Mouse (Mus musculus): Measurements from ENCODE around the gene Sfxn1.

The Sfxn1 gene

DNA sequence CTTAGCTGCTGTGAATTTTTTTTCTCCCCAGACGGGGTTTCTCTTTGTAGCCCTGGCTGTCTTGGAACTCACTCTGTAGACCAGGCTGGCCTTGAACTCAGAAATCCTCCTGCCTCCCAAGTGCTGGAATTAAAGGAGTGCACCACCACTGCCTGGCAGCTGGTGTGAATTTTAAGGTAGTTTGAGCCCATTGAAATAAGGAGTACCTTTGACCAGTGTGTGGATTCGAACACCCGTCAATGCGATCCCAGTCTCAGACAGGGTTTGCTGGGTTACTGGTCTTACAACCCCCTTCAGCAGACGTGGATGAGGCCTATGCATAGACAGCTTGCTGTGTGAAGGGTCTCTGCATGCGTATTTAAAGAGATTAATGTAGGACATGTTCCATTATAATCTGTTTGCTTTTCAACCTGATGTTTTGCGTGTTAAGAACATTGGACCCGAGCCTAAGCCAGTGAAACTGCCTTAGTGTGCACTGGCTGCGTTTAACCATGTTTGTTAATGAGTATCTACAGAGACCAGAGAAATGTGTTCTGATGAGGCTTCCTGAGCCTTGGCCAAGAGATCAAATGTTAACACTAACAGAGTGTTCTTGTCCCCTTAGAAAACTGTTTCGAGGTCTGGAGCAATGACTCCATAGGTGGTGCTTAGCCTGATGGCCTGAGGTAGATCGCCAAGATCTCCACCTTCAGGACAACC is 5.2 kb downstream of the Sfxn1 start:
- no peak for ATAC-seq (ENCODE audit: insufficient number of reproducible peaks, low FRiP score, low TSS enrichment)

DNA sequence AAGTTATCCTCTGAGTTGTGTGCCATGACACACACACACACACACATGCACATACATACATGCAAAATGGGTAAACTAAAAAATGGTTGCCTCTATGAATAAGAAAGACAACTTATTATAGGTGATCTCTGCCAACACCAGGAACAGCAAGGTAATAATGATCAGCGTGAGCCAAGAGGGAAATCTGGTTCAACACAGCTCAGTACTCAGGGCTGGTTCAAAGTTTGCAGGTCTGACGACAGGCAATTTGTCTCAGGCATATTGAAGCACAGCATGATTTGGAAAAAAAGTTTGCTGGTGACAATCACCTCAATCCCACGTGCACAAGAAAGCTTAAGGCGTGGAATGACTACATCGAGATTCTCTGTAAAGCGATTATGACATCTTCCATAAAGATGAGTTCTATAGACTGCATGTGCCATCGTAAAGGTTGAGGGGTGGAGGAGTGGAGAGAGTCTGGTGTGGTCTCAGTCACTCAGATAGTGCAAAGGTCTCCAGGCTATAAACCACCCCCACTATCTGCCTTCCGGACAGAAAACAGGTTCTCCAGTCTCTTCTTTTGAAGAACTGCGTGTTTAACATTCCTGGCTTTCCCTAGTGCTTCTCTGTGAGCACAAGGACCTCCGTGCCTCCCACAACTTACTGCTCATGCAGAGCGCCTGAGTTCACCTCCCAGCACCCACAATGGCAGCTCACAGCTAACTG is 6.0 kb downstream of the Sfxn1 start:
- no peak for ATAC-seq (ENCODE audit: insufficient number of reproducible peaks, low FRiP score, low TSS enrichment)

DNA sequence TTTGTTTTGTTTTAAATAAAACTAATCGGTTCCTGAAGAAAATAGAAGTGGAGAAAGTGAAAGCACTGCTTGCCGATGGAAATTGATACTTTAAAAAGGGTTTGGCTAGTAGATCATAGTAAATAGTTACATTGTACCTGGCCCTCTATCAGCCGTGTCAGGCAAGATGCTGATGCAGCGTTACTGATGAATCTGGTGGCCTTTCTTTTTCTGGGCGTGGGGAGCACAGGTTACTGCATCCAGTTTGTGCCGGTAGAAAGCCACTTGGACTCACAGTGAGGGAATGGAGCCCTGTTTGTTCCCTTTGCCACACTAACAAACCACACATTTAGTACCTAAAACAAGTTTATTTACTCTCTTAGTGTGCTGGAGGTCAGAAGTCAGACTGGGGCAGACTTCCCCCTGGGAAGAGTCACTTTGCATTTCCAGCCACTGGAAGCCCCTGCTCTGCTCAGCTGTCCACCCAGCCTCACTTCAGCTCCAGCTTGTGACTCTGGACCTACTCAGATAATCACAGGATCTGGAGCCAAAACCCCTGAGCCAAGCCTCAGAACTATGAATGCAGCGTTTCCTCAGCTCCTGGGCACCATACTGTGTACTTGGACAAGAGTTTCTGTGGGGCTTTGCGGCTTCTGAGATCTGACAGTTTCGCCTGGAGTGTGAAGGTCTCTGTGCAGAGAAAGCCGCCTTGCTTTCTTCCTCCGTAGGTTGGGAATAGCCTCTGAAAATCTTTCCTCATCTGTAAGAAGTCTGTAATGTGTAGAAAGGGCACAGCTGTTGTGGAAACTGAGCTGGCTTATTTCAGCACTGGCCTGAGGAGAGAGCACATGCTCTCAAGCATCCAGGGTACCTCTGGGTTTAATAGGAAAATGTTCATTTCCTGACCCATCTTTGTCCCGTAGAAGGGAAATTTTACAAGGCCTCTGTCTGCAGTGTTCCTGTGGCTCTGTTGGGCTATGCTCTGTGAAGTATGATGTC is 8.4 kb downstream of the Sfxn1 start:
- ATAC-seq (ENCODE audit: insufficient number of reproducible peaks, low FRiP score, low TSS enrichment), result no peak

DNA sequence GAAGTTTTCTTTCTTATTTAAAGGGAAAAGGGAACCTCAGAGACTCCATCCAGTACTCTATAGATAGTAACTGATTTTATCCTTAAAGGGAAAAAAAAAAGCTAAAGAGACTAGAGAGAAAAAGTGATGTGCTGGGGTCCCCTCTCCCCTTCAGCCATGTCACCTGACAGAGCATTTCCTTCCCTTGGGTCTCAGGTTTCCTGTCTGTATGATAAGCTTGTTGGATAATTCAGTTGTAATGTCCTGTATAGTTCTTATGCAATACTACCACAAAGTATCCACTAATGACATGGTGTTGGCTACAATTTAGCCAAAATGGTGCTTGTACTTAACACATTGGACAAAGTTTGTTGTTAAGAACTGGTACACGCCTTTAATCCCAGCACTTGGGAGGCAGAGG is 9.1 kb downstream of the Sfxn1 start:
- ATAC-seq (ENCODE audit: insufficient number of reproducible peaks, low FRiP score, low TSS enrichment), result no peak

DNA sequence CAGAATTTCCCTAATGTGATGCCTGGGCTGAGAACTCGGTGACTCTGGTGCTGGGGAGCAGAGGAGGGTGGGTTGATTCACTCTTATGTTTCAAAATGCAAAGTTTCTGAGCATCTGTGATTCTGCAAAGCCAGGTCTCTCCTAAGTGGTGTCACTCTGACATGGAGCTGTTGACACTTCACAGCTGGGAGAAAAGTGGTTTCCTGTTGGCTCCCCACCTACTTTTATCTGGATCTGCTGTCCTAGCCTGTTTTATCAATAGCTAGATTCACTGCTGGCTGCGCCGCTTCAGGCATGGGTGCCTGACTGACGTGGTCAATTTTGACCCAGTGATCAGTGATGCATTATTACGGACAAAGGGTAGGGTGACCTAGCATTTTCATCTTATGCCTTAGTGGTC is 11.3 kb downstream of the Sfxn1 start:
- ATAC-seq (ENCODE audit: insufficient number of reproducible peaks, low FRiP score, low TSS enrichment), result no peak

DNA sequence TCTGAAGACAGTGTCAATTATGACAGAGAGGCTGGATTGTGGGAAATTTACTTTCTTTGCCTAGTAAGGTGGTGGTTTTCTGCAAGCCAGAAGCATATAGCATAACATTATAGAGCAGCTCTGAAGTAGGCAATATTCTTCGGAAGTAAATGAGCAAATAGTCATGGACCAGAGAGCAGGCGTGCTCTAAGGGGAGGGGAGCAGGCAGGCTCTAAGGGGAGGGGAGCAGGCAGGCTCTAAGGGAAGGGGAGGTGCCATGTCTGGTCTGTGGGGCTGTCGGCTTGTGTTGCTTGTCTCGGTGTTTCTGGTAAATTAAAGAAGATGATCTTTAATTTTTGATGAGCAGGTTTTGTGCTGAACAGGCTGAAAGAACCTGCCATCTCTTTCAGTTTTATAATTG is 12.5 kb downstream of the Sfxn1 start:
- no peak for ATAC-seq (ENCODE audit: insufficient number of reproducible peaks, low FRiP score, low TSS enrichment)

DNA sequence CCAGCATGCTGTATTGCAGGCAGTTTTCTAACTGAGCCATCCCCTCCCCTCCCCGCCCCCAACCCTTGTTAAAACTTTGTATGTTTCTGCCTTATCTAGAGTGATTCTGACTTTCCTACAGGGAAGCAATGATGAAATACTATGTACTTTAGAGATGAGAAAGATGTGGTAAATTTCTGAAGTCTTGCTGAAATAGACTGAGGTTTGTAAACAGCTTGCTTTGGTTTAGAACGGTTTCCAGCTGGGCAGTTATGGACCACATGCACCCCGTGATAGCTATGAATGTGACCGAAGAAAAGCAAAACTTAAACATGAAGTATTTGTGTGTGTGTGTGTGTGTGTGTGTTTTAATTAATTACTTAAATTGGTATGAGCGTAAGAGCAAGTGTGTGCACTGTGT is 13.2 kb downstream of the Sfxn1 start:
- ATAC-seq (ENCODE audit: insufficient number of reproducible peaks, low FRiP score, low TSS enrichment), result no peak

DNA sequence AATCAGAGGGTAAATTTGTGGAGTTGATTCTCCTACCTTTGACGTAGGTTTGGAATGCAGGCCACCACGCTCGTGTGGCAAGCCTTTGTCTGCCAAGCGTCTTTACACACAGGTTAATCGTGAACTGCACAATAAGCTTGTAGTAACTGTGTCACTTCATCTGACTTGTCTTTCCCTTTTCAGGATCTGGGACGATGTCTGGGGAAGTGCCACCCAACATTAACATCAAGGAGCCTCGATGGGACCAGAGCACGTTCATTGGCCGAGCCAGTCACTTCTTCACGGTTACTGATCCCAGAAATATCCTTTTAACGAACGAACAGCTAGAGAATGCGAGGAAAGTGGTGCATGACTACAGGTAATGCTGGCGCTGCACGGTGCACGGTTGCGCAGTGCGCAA is 13.6 kb downstream of the Sfxn1 start:
- ATAC-seq (ENCODE audit: insufficient number of reproducible peaks, low FRiP score, low TSS enrichment), result no peak

DNA sequence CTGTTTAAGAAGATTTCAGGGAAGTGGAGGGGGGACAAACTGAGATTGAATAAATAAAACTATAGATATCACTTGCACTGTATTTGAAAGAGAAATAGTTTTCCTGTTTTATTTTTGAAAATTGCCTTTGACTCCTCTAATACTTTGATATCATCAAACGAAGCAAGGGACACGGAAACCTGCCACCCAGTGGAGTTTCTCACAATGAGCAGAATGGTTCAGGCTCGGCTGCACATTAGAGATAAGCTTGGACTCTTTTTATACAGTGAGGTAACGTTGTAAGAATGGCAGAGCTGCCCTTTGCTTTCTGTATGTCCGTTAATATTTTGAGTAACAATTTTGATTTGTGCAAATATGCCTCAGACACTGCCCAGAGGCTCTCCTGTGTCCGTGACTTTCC is 20.1 kb downstream of the Sfxn1 start:
- no peak for ATAC-seq (ENCODE audit: insufficient number of reproducible peaks, low FRiP score, low TSS enrichment)

DNA sequence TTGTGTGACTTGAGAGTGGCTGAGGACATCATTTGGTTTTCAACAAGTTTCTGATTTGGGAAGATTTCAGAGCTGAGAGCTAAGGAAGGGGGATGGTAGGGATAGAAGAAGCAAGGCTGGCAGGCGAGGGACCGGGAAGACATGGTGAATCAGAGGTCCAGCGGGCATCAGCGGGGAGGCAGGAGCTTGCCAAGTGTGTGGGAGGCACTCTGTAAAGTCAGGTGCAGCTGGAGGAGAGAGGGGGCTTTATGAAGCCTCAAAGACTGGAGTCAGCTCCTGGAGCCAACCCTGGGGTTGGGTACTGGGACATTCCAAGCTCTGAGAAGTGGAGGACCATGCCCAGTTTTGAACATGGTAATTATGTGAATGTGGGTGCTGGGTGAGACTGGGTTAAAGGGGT is 22.7 kb downstream of the Sfxn1 start:
- no peak for ATAC-seq (ENCODE audit: insufficient number of reproducible peaks, low FRiP score, low TSS enrichment)

DNA sequence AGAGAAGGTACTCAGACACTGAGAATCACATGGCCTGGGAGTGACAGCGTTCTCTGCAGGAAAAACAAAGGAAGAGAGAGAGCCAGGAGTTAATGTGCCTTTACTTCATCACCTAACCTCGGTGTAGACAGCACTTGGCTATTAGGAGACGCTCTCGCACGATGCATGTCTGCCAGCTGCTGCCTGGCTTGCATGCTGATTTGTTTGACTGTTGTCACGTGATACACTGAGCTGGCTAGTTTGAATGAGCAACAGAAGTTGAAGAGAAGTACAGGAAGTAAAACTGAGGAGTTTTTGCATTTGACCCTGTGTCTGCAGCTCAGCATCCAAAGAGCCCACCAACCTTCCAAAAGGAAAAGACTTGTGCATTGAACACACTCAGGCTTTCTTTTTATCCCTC is 23.3 kb downstream of the Sfxn1 start:
- no peak for ATAC-seq (ENCODE audit: insufficient number of reproducible peaks, low FRiP score, low TSS enrichment)

DNA sequence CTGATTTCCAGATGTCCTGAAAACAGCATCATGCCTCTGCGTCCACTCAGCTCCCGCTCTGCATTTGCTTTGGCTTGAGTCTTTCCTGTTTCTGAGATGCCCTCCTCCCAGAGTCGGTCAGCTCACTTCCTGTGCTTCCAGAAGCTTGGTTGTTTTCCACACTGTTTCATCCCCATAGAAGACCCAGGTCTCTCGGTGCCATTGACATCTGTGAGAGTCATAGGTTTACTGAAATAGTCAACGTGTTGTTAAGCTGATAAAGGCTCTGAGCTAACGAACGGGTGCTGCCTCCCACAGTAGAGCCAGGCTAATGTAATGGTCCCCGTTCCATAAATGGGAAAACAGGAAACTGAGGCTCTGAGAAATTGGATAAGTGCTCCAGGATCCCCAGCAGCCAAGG is 24.1 kb downstream of the Sfxn1 start:
- no peak for ATAC-seq (ENCODE audit: insufficient number of reproducible peaks, low FRiP score, low TSS enrichment)

DNA sequence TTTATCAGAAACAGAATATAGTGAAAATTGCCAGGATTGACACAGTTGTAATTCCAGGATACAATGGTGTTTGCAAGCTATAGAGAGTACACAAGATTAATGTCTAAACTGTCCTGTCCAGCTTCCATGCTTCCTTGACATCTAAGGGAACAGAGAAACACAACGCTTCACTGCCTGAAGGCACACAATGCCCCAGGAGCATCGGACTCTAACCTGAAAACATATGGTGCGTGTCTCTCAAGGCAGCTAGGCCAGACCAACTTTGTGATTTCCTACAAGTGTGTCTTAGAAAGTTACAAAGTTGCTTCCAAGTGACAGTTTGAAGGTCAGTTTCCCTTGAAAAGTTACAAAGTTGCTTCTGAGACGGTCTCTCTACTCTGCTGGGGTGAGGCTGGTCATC is 25.6 kb downstream of the Sfxn1 start:
- no peak for ATAC-seq (ENCODE audit: insufficient number of reproducible peaks, low FRiP score, low TSS enrichment)

DNA sequence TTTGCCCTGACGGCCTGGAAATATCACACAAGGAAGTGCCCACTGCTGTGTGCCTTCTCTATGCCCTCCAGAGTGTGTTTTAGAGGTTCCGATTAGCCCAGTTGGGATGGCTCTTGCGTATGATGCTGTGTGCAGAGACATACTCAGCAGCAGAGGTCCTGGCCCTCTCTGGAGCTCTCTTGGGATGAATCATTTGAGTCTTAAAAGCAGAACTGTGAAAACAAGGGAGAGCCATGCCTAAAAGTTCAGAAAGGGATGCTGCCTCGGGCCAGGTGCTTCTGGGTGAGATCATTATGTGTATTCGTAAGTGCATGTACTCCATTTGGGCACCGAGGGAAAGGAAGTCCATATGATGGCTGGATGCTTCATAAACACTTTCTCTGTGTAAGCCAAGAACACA is 26.1 kb downstream of the Sfxn1 start:
- ATAC-seq (ENCODE audit: insufficient number of reproducible peaks, low FRiP score, low TSS enrichment), result no peak

DNA sequence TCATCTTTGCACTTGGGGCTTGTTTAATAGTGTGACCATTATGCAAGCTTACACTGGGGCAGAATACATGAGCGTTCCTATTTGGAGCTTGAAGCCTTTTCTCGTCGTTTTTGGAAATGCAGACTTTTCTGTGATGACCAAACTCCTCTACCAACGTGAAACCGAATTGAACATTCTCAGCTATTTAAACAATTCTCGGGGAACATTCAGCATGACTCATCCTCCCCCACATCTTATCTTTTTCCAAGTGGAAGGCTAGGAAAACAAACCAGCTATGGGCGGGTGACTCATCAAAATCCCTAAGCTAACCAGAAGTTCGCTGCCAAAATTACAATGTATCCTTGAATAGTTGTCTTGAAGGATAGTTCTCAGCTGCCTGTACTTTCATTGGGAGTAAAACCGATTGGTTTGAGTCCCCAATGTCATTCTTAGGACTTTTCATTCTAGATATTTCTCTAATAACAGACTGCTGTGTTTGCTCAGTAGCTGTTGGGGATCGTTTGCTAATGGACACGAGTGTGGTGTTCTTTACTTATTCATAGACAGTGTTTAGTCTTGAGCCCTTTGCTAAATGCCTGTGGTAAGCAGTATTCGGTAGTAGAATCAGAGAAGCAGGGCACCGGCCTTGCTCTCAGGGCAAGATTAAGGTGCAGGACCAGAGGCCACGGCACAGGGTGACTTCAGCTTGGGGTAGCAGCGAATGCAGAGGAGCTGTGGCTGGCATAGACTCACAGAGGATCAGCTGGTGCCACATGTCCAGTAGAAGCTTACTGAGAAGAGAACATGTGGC is 29.6 kb downstream of the Sfxn1 start:
- ATAC-seq (ENCODE audit: insufficient number of reproducible peaks, low FRiP score, low TSS enrichment), result no peak

DNA sequence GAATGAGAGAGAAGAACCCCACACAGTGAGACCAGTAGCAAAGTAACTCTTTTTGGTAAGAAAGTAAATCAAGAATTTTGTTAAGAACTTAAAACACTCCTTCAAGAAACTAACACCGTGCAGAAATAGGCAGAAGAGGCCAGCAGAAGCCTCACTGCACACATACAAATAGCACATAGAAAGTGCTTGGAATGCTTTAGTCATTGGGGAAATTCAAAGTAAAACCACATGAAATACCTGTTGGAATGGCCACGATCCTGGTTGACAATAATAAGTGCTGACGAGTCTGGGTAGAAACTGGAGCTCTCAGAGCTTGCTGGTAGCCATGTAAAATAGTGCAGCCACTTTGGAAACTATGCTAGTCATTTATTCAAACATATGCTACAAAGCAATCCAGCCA is 30.4 kb downstream of the Sfxn1 start:
- ATAC-seq (ENCODE audit: insufficient number of reproducible peaks, low FRiP score, low TSS enrichment), result no peak

DNA sequence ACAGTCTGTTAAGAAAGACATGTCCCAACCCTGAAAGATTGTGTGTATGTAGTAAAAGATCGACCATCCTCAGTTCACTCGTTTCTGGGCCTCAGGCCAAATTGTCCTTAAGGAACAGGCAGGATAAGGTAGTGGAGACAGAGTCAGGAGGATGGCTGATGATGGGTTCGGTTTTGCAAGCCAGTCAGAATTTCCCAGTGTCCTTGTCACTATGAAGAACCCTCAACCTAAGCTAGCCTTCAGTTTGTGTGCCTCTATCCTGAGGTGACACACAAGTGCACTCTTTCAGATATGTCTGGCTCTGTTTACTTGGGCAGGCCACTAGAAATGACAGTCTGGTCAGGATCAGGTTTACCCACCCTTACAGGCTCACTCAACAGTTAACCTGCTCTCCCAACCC is 31.6 kb downstream of the Sfxn1 start:
- no peak for ATAC-seq (ENCODE audit: insufficient number of reproducible peaks, low FRiP score, low TSS enrichment)

DNA sequence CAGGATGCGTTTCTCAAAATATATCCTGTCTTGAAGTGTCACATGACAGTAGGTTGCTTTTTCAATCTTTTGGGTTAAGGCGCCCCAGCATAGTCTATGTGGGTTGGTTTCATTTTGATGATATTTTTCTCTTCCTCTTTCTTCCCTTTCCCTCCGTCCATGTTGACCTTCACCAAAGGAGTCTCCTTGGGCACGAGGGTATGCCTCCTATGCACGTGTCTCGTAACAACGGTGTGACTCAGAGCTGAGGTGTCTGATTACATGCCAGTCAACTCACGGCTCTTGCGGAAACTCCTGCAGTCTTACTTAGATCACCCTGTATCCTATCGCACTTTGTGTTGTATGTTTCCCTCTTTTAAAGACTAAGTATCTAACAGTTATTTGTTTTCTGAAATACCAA is 32.2 kb downstream of the Sfxn1 start:
- ATAC-seq (ENCODE audit: insufficient number of reproducible peaks, low FRiP score, low TSS enrichment), result no peak

DNA sequence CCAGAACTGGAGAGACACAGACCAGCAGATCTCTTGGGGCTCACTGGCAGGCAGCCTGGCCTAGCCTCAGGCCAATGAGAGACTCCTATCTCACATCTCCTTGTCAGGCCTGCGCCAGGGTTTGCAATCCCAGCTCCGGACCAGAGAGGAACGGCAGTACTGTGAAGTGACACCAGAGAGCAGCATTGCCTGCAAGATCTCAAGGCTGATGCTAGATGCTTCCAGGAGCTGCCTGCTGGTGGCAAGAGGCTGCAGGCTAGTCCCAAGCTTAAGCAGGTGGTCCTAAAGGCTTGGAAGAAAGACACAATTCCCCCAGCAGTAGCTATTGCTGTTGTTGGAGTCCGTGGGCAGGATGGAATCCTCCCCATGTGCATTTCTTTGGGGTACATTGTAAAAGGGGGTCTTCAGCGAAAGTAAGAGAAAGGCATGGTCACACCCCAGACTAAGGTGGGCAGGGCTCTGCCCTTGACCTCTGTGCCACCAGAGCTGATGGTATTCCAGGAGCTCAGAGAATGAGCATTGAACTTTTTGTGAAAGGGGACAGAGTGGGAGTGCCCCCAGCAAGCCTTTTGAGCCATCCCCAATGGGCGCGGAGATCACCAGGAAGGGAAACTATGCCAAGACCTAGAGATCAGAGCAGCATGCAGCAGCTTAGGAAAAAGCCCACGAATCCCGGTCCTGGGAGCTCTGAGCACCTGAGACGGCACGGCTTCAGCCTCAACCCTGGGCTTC is 42.3 kb downstream of the Sfxn1 start:
- ATAC-seq (ENCODE audit: insufficient number of reproducible peaks, low FRiP score, low TSS enrichment), result peak; percentile 68; the same call in 1 of the 2 replicates

DNA sequence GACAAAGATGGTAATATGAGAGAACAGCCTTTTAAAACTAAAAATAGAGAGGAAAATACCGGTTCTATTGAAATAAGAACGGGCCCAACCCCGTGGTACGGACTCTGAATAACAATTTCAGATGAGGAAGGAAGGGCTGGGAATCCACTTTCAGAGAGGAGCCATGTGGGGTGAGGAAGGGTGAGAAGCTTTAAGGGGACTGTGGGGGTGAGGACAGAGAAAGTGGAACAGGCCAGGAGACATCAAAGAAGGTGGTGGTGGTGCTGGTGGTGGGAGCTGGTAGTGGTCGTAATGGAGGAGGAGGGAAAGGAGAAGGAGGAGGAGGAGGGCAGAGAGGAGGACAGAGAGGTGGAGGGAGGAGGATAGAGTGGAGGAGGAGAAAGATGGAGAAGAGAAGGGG is 43.3 kb downstream of the Sfxn1 start:
- no peak for ATAC-seq (ENCODE audit: insufficient number of reproducible peaks, low FRiP score, low TSS enrichment)
